Mouse (Mus musculus) T-helper 2 cell (primary cell): ENCODE results near the gene Smap1.
"Not testable (repeated sequence)": the region's sequence is repeated elsewhere in the genome, so short reads cannot be mapped to it uniquely, and the experiment has no call there.

Experiments used
- in situ Hi-C: fragments of 300-600 bp; cut with MboI, MseI; formaldehyde crosslinking; loops from one replicate; pipeline ENCODE4 v1.15.1; 2025; ENCODE audit warnings: high pct_unique_total_duplicates

The Smap1 gene

DNA sequence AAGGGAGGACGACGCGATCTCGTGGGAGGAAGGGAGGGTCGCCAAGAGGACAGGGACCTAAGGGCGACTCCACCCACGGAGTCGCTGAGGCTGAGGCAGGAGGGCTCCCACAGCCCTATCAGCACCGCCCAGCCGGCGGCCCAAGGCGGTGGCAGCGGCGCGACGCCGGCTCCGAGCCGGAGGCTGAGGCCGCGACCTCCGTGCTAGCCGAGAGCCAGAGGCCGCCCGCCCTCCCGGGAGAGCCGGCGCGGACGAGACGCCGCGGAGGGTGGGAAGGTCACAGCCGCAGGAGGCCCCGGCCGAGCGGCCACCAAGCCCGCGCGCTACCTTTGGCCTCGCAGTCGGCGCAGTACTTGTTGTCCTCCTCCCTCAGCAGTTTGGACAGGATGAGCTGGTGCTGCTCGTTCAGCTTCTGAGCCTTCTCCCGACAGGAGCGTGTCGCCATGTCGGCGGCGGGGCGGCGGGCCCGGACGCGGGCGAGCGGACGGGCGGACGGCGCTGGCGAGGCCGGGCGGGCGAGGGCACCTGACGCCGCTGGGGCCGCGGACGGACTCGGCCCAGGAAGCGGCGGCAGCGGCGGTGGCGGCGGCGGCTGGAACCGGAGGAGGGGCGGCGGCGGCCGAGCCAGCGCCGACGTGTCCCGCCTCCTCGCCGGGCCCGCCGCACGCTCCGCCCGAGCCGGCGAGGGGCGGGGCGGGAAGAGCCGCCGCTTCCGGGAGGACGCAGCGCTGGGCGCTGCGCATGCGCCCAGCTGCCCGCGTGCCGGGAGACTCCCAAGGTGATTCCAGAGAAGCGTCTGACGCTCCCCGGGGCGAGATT is at the start of gene Smap1:
TSS of gene Smap1 (minus strand) at position 607 of the 819 bp plus-strand sequence.
- in situ Hi-C loops, result loop anchor here (5.0 kb wide), 1 partner anchor 85 kb away; the partner anchor contains the start of gene Sdhaf4

DNA sequence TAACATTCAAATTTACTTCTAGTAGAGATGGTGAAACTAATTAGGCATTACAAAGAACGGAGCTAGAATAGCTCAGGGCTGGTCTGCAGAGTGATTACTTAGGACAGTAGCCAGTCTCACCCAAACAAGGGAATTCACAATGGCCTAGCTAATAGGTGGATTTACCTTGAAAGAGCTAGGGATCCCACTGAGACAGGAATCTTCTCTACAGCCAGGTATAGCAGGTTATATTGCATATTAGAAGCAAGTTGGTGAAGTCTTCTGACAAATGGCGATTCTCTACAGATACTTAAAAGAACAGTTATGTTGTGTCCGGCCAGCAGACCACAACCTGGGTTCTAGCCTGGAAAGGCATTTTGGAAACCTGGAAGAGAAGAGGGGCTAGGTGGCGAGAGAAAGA is 49.0 kb upstream of the Smap1 start:
- in situ Hi-C loops, result not testable (repeated sequence)

DNA sequence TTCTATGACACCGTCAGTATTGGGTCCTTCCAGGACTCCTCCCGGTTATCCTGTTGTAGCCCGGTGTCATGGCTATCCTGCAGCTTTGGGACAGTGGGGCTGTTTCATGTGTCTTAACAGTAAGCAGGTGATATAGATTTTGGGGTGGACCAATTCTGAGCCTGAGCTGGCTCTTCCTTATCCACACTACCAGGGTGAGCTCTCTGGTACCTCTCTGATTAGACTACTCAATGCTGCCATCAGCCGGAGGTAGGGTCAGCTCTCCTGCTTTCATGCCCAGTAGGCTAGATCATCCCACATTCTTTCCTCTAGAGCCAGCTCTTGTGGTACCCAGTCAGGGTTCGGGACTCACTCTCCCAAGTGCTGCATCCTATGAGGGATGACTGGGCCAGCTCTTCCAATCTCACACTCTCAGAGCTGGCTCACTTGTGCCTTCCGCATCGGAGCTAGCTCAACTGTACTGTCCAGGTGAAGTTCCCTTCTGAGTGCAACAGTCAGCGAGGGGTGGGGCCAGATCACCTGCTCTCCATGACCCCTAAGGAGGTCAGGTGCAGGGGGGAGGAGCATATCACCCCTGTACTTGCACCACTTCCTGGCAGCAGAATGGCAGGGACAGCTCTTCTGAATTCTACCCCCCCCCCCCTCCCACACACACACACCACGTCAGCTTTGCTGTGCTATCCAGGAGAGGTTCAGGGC is 46.1 kb upstream of the Smap1 start:
- in situ Hi-C loops, result no loop called here

DNA sequence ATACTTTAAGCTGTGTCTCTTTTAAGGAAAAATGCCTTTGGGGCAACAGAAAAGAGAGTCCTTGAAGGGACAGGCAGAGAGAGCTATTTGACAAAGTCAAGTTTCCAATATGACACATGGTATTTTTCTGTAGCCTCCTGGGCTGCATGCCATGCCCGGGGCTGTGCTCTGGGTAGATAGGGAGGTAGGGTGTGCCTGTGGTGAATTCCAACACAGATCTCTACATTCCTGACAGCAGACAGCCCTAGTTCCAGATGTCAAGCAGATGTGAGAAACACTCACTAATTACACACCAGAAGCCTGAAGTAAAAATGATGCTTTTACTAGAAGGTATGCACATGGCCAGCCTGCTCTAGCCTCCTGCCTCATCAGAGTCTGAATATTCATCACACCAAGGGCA is 44.1 kb upstream of the Smap1 start:
- in situ Hi-C loops, result no loop called here

DNA sequence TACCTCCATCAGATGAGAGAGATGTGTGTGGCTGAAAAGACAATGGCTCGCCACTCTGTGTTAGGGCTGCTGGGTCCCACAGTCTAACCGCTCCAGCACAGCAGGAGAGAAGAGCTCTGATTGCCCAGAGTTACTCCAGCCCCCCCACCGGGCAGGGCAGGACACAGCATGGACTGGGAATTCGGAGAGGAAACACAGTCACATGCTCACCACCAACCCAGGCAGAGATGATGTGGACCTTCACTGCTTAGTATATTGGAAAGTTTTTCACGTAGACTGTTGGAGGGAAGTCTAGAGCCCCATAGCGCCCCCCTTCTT is 37.3 kb upstream of the Smap1 start:
- in situ Hi-C loops, result no loop called here

DNA sequence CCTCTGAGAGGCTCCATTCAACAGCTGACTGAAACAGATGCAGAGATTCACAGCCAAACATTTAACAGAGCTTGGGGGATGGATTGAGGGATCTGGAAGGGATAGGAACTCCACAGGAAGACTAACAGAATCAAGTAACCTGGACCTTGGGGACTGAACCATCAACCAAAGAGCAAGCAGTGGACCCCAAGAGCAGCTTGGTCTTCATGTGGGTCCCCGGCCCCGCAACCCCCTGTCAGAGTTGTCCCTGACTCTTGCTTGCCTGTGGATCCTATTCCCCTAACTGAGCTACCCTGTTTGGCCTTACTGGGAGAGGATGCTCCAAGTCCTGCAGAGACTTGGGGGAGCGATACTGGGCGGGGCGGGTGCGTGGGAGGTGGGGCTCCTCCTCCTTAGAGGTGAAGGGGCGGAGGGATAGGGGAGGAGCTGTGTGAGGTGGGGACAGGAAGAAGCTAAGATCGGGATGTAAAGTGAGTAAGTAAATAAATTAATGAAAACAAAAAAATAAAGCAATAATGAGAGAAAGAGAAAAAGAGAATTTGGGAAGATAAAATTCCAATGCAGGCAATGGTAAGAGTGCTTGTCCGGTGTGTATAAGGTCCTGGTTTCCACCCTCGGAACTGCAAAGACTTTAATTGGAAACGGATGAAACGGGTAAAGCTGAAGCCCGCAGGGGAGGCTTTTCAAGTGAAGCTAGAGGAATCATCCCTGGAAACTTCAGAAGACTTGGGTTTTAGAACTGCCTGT is 36.7 kb upstream of the Smap1 start:
- in situ Hi-C loops, result no loop called here

DNA sequence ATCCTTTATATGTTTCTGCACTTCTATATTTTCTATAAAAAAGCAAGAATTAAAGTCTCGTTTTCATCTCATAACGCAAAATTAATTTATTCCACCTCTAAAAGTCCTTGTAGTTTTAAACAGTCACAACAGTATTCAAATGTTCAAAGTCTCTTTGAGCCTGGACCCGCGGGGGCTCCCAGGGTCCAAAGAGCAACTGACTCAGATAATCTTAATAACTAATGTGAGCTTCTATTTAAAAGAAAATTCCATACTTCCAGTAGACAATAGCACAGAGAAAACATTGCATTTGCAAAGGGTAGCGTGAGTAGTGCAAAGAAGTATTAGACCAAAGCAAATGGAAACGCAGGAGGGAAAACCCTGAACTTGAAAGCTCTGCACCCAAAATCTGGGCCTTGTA is 36.0 kb upstream of the Smap1 start:
- in situ Hi-C loops, result no loop called here

DNA sequence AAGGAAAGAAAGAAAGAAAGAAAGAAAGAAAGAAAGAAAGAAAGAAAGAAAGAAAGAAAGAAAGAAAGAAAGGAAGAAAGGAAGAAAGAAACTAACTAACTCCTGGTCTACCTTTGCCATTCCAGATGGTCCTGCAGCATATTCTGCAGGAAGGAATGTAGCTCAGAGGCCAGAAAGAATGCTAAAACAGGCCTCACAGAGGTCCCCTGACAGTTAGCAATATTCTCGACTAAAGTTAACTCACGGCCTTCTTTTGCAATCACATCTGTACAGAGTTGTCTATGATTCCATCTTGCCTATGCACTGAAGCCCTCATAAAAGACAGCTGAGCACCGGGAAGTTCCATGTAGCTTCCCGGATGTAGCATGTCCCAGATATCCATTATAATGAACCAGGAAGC is 33.4 kb upstream of the Smap1 start:
- in situ Hi-C loops, result no loop called here

DNA sequence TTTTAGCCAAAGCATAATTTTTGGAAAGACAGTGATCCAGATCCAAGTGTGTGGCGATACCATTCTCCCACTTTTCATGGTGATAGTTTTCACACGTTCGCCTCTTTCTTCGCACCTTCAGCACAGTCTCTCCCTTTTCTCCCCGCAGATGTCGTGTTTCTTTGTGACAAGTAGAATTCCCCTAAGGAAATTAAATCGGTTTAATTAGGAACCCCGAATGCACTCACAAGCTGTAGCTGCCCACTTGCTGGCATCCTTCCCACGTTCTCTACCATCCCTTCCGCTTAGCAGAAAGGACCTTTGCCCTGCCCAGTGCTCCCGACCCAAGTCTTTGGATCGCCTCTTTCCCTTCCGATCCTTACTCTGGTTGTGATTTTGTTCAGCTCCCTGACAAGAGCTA is 31.8 kb upstream of the Smap1 start:
- in situ Hi-C loops, result no loop called here

DNA sequence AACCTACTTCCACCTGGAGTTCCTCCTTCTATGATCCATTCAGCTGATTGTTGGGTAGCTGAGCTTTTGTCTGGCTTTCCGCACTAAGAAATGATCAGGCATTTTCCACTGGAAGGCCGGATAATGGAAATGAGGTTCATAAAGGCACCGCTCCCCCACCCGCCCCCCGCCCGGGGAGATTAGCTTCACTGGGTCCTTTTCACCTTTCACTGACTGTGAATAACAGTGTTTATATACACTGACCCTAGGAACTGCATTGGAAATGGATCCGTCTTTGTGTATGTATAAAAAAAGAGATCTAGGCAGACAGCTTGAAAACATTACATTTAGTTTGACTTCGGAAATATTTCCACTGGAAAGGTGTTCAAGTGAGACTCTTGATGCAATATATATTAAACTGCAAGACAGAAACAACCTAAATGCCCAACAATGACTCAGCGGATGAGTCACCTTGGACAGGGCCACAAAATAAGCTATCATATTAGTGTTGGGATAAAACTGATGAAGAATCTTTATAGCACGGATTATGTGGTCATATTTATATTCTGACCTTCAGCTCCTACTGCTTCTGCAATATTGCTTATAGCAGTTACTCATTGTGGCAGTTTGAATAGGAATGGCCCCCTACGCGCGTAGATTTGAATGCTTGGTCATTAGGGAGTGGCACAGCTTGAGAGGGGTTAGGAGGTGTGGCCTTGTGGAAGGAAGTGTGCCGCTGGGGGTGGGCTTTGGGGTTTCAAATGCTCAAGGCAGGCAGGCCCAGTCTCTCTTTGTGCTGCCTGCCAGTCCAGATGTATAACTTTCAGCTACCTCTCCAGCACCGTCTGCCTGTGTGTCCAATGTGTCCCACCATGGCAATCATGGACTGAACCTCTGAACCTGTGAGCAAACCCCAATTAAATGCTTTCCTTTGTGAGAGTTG is 26.9 kb upstream of the Smap1 start:
- in situ Hi-C loops, result no loop called here

DNA sequence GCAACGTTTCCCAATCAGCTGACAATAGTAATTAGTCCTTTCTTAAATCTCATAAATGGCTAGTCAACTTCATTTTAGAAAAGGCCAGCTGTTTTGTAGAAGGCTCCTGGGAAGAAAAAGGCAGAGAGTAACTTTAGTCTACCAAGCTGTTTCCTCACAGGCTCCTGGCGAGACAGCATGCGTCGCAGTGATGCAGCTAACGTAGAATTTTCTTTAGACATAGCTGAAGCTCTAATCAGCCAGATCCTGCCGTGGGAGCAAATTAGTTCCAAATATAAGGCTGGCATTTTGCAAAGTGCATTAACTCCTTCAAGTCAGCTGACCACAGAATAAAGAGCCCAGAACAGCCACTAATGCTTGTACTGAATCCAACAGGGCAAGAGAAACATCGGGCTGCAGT is 26.2 kb upstream of the Smap1 start:
- in situ Hi-C loops, result no loop called here

DNA sequence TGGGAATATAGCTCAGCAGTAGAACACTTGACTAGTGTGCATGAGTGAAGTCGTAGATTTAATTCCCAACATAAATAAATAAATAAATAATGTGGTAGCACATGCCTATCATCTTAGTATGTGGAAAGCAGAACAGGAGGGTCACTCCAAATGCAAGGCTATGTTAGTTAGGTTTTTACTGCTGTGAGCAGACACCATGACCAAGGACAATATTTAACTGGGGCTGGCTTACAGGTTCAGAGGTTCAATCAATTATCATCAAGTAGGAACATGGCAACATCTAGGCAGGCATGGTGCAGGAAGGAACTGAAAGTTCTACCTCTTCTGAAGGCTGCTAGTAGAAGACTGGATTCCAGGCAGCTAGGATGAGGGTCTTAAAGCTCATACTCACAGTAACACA is 22.0 kb upstream of the Smap1 start:
- in situ Hi-C loops, result no loop called here

DNA sequence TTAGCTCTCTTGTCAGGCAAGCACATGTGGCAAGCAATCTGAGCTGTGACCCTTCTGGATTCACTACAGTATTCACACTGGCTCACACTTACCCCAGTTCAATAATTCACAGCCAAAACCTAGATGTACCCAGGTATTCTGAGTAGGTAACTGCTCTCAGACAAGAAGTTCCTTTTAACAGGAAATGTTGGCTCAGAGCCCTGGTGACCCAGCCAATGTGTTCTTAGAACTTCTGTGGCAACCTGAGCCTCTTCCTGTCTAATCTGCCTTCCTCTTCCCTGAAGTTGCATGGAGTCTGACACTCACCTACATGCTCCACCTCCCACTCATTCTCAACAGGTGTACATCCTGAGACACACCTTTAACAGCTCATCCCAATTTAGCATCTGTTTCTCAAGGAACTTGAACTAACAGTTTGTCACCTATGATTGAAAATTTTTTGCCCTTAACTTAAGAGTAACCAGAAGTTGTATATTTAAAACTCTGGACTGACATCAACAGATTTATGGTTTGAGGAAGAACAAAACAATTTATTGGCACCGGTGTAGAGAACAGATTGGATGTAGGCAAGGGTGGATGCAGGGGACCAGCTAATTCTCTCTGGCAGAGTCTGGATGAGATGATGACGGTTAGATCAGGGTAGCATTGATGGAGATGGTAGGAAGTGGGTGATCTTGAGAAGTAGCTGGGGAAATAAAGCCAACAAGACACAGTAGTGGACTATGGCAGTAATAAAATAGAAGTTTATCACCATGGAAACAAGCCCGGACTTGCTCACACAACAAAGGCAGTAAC is 21.2 kb upstream of the Smap1 start:
- in situ Hi-C loops, result no loop called here

DNA sequence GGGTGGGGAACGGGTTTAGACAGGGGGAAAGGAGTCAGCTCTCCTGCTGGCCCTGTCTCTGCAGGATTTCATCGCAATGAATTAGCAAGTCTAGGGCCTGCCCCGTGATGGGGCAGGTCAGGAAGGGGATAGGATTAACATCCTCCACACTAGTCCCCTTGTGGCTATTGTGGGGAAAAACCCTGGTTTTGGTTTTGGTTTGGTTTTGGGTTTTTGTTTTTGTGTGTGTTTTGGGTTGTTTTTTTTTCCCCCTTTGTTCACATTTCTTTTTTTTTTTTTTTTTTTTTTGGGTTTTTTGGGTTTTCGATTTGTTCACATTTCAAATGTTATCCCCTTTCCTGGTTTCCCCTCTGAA is 13.3 kb upstream of the Smap1 start:
- in situ Hi-C loops, result no loop called here

DNA sequence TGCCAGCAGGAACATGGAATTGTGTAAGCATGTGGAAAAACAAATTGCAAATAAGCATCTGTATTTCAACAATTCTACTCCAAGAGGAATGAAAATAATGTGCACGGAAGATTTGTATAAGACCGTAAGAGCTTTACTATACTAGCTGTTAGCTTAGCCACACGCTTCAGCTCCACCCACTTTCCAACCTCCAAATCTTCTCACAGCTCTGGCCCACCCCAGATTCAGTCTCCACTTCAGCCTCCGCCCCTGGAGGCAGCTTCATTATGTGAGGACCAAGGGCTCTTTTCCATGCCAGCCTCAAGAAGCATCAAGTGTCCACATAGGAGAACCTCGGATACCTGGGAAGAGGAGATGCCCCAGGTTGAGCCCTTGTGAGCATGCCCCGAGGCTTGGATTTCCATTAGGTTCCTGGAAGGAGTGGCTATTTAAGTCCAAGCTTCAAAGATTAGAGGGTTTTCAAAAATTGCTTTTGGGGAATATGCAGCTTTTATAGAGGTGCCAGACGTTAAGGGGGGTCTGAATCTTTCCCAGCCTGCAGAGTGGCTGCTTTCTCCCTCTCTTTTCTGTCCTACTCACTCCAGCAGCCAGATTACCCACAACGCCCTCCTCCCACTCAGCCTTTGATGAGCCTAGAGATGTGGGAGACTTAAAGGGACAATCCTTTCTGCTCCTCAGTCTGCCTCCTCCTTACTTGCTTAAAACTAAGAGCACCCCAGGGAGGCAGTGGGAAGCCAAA is 12.7 kb upstream of the Smap1 start:
- in situ Hi-C loops, result no loop called here

DNA sequence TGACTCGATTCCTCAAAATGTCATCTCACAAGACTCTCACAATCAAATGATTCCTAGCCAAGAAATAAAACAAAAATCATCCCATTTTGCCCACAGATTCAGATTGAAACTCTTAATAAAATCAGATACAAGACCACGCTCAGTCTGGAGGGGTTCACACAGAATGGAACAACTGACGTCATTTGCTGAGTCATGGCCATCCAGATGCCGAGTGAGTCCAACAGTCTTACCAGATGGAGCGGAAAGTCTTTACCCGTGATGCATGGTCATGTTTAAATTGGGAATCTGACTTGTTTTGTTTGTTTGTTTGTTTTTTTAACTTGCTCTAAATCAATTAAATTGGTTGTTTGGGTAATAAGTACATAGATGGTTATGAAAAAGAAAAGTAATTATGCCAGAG is 7.3 kb upstream of the Smap1 start:
- in situ Hi-C loops, result no loop called here

DNA sequence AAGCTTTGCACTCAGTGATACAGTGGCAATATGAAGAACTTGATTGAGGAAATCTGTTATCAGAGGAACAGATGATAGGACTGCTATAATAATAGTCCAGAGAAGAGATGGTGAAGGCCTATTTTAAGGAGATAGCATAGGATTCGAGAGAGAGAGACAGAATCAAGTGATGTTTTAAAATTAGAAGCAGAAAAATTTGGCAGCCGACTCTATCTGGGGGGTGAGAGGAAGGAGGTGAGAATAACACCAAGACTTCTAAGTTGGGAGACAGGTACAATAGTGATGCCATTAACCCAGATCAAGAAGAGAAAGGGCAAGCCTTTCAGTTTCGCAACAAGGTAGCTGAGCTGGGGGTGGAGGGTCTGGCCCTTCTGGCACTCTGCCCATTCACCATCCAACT is 6.3 kb upstream of the Smap1 start:
- in situ Hi-C loops, result no loop called here

DNA sequence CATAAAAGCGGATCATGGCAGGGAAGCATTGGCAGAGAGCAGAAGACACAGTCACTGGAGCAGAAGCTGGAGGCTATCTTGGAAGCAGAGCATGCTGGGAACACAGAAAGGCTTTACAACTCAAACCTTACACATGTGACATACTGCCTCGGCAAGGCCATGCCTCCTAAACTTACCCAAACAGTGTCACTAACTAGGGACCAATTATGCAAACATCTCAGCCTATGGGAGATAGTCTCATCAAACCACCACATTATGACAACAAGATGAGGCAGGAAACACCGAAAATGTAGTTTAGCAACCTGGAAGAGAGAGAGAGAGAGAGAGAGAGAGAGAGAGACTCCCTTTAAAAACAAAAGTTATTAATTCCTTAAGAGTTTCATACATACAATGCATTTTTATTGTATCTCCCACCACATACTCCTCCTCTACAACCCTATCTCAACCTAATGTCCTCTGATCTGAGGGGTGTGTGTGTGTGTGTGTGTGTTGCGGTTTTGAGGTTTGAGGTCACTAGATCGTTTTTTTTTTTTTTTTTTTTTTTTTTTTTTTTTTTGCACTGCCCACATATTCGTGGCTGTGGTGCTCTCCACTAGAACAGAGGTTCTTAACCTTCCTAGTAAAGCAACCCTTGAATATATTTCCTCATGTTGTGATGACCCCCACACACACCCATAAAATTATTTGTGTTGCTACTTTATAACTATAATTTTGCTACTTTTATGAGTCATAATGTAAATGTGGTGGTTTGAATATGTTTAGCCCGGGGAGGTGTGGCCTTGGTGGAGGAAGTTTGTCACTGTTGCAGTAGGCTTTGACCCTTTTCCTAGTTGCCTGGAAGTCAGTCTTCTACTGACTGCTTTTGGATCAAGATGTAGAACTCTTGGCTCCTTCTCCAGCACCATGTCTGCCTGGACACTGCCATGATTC is 1.9 kb upstream of the Smap1 start:
- in situ Hi-C loops, result loop anchor here (5.0 kb wide), 1 partner anchor 83 kb away; the partner anchor contains the start of gene Sdhaf4

DNA sequence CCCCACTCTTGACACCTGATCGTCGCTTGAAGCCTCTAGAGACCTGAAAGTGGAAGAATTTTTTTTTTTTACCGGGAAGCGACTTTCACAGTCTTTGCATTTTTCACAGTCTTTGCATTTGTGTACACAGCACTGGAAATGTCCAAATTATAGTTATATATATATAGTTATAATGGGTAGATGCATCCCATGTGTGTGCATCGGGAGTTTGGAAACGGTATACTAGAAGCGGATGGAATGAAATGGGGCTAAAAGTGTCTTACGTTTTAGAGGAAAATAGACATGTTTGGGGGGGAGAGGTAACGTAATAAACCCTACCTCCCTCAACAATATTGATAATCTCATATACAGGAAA is 390 bp upstream of the Smap1 start:
- in situ Hi-C loops, result loop anchor here (5.0 kb wide), 1 partner anchor 85 kb away; the partner anchor contains the start of gene Sdhaf4
